Mouse (Mus musculus): ENCODE measurements around the gene Efcab11. TPM values are rescaled to one million over a fixed set of nuclear protein-coding genes. Genes with fewer than 3 reads are reported as not detected.

Gene Efcab11
- total RNA-seq, 1 experiment from 2014 or later = 6.3 TPM

DNA sequence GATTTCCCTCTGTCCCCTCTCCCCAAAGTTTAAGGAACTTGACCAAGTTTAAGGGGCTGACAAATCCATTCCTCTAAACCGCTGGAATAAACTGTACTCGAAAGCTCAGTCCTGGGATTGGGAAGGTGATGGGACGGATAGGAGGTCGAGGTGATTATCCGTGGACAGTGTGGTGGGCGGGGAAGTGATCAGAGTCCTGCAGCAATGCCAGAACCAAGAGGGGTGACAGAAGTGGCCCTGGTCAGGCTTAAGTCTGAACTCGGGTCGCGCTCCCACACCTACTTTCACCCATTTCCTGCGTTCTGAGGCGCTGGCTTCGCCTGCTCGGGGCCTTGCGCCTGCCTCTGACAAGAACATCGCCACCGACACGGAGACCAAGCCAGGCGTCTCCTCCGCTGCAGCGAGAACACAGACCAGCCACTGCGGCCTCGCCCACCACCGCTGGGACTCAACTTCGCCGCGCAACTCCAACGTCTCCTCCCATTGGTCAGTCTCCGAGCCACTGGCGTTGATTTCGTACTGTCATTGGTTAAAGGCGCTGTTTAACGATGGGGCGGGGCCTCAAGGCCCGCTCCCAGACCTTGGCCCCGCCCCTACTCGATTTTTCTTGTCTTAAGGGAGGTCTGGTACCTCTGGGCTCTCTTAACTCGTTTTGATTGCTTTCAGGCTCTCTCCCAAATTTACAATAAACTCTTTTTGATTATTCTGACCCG lies 1.1 kb downstream of the Efcab11 start:
- ATAC-seq (replicated peaks; ENCODE audit: low read depth, poor library complexity, severe bottlenecking) = peak; percentile 96

DNA sequence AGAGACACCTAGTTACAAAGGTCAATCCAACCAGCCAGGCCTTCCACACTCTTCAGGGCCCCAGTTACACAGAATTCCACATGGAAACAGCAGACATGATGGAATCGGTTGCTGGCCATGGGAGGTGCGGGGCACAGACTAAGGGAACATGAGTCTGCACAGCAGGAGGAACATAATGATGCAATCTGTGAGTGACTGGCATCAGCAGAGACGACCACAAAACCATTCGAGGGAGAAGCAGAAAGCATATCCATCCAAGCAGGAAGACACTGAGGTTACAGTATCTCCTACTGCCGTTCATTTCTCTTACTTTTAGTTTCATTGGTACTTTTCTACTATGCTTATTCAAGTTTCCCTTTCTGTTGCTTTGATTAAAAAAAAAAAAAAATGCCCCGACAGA lies 9.6 kb downstream of the Efcab11 start:
- ATAC-seq (replicated peaks; ENCODE audit: low read depth, poor library complexity, severe bottlenecking) = peak; percentile 98

GRCm38 (mm10) chr12:99873443-99873842 lies 10.8 kb downstream of the Efcab11 start:
- ATAC-seq (replicated peaks; ENCODE audit: low read depth, poor library complexity, severe bottlenecking) = no peak

GRCm38 (mm10) chr12:99868821-99869220 lies 15.4 kb downstream of the Efcab11 start:
- ATAC-seq (replicated peaks; ENCODE audit: low read depth, poor library complexity, severe bottlenecking) = no peak

DNA sequence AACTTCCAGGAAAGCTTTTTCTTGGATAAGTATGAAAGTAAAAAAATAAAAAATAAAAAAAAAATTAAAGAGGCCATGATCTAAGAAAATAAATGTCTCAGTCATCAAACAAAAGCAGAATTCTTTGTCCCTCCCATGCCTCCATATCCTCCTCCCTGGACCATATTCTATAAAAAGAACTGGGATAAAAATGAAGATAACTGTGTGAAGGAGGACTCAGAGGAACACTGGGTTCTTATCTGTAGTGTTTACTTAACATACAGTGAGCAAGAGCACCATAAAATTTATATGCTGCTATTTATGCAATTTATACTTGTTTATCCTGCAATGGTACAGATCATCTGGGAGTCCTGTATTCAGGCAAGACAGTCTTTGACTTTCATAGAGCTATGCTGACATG lies 19.6 kb downstream of the Efcab11 start:
- no peak for ATAC-seq (replicated peaks; ENCODE audit: low read depth, poor library complexity, severe bottlenecking)

DNA sequence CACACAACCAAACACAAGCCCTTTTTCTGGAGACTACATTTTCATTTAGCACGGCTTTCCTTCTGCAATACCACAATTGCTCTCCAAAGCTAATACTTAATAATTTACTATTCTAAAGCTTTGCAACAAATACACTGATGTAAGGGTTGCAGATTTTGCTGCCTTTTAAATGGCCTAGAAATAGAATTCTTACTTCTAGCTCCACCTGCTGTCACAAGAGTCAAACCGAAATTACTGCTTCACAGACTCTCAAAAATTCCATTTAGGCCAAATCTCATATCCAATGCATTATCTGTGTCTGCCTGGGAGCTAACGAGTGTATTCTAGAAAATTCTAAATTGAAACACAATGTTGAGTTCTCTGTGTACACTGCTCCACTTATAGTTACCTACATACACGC lies 23.3 kb downstream of the Efcab11 start:
- ATAC-seq (replicated peaks; ENCODE audit: low read depth, poor library complexity, severe bottlenecking) = no peak

- no peak for ATAC-seq (replicated peaks; ENCODE audit: low read depth, poor library complexity, severe bottlenecking)
These were observed 24.7 kb downstream of the Efcab11 start for GRCm38 (mm10) chr12:99859391-99860100.

GRCm38 (mm10) chr12:99858664-99859063 lies 25.6 kb downstream of the Efcab11 start:
- no peak for ATAC-seq (replicated peaks; ENCODE audit: low read depth, poor library complexity, severe bottlenecking)

DNA sequence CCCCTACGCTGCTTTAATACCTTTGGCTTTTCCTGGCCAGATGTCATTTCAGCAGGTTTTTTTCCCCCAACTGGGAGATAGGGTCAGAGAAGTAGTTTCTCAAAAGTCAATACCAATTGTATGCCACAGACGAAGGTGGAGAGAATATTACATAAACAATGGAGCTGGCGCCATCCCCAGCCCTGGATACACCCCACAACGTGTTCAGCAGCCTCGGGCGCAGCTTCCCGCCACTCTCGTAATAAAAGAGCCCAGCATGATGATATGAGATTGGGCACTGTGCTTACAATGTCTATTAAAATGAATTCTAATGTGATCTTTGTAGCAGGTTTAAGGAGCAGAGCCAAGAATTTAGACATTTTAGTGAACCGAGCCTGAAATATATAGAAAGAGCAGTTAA lies 28.2 kb downstream of the Efcab11 start:
- ATAC-seq (replicated peaks; ENCODE audit: low read depth, poor library complexity, severe bottlenecking) = no peak

DNA sequence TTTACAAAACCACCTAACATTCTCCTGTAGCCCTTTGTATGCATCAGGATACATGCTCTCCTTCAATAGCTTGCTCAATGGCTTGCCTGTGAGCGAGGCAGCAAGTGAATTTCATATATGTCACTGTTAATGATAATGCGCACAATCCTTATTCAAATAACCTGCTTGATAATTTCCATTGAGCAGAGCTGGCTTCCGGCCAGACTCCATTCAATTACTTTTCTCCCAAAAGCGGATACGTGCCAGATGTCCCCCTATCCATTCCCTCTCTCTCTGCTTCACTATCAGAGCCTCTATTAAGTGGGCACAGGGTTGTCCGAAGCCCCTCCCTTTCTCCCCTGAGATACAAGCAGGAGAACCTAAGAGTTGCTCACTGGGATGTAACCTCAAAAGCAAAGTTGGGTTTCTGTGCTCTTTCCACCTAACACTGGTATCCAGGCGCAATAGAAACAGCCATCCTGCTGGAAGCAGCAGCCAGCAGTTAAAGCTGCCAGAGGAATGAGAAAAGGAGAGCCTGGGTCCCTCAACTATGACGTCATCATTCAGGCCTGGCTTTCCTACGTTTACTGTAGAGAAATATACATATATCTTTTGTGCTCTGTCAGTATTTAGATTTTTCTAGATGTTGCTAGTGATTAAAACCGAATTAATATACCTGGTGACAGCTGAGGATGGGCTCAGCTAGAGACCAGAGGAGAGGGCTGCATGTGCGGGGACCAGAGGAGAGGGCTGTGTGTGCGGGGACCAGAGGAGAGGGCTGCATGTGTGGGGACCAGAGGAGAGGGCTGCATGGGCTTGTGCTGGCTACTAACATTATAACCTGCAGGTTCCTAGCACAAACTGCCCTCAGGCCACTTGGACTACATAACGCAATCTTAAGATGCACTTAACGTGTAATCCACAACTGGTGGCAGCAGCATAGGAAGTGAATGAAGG lies 30.6 kb downstream of the Efcab11 start:
- ATAC-seq (replicated peaks; ENCODE audit: low read depth, poor library complexity, severe bottlenecking) = no peak

- ATAC-seq (replicated peaks; ENCODE audit: low read depth, poor library complexity, severe bottlenecking) = no peak
These were observed 34.2 kb downstream of the Efcab11 start for GRCm38 (mm10) chr12:99849996-99850395.

DNA sequence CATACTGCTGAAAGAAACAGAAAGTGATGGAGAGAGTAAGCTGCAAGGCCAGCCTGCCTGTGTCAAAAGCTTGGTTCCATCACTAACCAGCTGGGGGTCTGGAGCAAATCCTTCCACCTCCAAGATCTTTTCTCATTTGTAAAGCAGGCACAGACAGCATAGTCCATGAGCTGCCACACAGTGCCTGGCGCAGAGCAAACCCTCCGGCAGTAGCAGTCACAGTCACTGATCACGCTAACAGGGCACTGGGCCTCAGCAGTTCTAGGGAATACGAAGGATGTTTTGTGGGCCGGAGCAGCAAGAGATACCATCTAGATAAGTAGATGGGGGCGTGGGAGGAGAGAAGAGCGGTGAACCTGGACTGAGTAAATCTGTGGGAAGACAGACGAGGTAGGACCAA lies 39.3 kb downstream of the Efcab11 start:
- no peak for ATAC-seq (replicated peaks; ENCODE audit: low read depth, poor library complexity, severe bottlenecking)

DNA sequence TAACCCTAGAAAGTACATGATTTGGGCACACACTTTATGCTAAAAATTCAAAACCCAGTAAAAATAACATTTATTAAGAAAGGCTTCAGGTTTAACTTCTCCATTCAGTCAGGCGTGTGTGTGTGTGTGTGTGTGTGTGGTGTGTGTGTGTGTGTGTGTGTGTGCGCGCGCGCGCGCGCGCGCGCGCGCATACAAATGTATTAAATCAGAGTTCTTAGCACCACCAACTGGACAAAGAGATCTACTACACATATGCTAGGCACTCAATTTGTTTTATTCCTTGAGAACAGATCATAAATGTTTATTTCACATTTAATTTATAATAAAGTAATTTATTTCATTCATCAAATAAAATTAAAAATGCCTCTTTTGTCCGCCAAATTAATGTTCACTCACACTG lies 45.5 kb downstream of the Efcab11 start:
- peak; percentile 43 for ATAC-seq (replicated peaks; ENCODE audit: low read depth, poor library complexity, severe bottlenecking)

DNA sequence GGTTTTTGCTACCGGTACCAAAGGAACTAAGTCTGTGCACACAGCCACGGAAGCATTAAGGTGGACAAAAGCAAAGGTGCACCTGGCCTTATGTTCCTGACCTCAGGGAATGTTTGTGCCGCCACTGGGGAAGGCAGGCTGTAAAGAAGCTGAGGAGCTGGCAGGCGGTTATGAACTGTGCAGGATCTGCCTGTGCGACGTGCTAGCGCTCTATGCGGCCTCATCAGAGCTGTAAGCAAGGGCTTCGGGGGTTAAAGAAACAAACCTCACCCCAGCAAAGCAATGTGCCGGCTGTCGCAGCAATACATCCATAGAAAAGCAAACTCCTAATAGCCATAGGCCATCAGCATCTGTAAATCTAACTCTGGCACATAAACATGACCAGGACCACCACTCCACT lies 46.1 kb downstream of the Efcab11 start:
- no peak for ATAC-seq (replicated peaks; ENCODE audit: low read depth, poor library complexity, severe bottlenecking)

DNA sequence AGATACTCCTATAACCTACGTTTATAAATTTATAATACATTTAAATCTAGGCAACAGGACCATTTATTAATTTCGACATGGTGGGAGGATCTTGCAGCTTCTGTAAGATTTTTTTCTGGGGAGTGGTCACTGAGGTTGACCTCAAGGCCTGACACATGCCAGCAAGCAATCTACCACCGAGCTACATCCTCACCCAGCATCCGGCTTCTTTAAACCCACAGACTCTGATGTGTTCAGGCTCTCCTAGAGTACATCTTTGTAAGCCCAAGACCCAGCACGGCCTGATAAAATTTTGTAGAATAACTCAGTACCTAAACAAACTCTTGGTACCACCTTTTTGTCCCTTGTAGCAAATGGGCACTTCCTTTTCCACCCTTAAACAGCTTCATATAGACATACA lies 46.7 kb downstream of the Efcab11 start:
- ATAC-seq (replicated peaks; ENCODE audit: low read depth, poor library complexity, severe bottlenecking) = peak; percentile 53

DNA sequence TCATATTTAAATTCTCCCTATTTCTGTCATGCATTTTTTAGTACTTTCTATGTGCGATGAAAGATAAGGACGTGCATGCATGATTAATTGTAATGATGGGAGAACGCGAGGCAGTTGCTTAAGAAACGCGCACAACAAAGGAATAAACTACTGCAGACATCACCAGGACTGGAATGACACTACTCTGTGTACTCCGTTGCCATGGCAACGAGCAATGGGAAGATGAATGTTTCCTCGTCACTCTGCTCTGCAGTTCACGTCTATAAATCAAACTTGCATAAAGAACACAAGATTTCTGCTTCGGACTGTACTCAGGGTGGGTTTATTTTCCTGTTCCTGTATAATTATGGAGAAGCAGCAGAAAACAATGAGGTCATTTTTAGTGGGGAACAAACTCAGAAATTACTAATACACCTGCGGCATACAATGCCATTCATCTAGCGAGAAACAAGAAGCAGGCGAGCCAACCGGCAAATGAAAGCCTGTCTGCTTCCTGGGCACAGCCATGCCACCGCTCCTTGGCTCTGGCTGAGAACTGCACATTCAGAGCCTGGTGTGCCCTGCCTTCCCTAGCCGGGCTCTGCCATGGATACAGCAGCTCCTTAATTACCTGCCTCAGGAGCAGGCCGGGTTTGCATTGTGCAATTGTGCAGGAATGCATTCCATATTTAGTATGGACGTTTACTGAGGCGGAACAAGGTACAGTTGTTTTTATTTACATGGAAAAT lies 47.7 kb downstream of the Efcab11 start:
- peak; percentile 65 for ATAC-seq (replicated peaks; ENCODE audit: low read depth, poor library complexity, severe bottlenecking)

DNA sequence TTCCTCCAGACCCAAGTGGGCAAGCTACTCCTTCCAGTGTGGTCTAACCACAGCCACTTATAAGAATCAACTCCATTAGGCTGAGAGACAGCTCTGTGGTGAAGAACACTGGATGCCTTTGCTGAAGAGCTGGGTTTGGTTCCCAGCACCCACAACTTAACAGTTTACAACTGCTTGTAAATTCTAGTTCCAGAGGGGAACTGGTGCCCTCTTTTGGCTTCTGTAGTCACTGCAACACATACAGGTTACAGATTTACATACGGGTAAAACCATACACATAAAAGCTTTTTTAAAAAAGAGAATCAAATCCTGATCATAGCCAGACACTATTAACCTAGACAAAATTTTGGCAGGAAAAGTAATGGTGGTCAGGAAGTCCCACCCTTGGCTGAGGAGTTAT lies 50.8 kb downstream of the Efcab11 start:
- ATAC-seq (replicated peaks; ENCODE audit: low read depth, poor library complexity, severe bottlenecking) = peak; percentile 12; the same call in 1 of the 2 replicates

DNA sequence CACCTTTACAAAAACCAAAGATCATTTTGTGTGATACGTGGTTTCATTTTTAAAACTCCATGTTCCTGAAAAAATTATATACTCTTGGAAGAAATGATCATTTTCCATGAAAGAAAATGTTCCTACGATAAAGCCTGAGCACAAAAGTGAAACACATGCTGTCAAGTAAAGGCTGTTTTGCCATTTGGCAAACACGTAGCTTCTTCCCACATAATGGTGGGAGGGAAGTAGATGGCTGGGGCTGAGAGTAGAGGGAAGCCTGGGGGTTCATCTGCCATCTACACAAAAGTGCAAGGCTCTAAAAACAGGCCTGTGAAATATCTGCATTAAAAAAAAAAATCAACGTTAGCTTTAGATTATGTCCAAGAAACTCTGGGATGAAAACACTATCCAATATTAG lies 61.6 kb downstream of the Efcab11 start:
- ATAC-seq (replicated peaks; ENCODE audit: low read depth, poor library complexity, severe bottlenecking) = no peak

DNA sequence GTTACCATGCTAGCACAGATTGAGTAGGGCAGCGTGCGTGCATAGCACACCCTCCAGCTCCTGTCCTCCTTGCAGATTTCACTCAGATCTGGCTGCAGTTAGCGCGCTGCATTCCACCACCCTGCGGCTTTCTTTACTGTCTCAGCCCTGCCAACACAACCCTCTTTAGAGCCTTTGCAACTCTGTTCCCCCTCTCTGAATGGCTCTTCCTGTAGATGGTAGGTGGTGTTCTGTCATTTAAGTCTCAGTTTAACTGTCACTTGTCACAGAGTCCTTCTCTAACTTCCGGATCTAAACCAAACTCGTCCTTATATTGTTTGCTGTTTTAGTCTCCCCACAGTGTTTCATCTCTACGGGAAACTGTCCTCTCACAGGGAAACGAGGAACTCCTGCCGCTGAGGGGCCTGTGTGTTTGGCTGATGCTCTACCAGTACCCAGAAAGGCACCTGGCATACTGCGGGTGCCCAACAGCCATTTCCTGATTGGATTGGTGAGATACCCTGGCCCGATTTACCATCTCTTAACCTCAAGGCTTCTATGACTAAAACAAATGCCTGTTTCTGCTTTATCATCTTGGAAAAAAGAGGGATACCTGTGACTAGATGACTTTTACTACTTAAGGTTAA lies 62.8 kb downstream of the Efcab11 start:
- peak; percentile 74 for ATAC-seq (replicated peaks; ENCODE audit: low read depth, poor library complexity, severe bottlenecking)
